Mouse (Mus musculus): ENCODE data around the gene Lrmda.

Gene Lrmda

DNA sequence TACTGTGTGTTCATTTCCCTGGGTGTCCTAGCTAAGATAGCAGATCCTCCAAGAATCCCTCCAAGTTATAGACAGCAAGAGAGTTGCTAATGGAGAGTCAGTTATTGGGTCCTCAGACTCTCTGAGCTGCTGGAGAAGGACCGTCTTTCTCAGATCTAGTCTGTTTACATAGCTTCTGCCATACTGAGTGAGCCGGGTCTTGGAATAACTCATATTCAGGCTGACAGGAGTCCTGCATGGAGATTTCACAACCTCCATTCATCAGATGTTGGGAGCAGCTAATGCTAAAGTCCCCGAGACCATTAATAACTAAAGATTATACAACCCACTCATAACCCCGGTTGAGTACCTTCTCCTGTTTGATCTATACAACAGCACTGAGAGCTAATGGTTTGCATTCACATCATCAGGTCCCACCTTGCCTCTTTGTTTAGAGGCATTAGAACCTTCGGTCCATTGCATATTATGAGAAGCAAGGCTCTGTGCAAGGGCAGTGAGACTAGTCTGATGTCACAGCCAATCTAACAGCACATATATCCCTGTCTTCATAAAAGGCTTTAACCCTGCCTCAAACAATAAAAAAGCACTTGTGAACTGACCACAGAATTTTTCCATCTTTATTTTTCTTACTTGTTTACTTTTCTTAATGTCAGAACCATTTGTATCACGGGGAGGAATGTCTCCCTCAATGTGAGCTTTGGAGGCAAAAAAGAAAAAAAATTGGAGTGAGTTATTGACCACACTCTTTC lies 1037.9 kb downstream of the Lrmda start:
- no peak for DNase-seq (ENCODE audit: extremely low spot score)

DNA sequence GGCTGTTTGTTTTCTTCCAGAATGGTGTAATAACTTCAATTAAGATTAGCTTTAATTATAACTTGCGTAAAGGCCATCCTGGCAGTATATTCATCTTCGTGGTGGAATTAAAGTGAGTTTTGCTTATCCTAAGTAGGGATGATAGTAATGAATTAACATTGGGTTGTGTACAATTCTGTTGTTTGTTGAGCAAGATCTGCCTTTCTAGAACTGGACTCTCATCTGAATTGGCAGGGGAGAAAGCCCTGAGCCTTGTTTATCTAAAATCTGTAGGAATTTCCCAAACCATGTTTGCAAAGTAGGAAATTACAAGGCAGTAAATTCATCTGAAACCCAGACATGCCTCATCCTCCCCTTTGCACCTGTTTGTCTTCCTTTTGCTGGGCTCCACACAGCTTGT lies 1038.5 kb downstream of the Lrmda start:
- DNase-seq (ENCODE audit: extremely low spot score): no peak

GRCm38 (mm10) chr14:23078719-23079118 lies 1059.2 kb downstream of the Lrmda start:
- no peak for DNase-seq (ENCODE audit: extremely low spot score)

GRCm38 (mm10) chr14:23084241-23084773 lies 1064.8 kb downstream of the Lrmda start:
- DNase-seq (ENCODE audit: extremely low spot score): no peak

- DNase-seq (ENCODE audit: extremely low spot score): no peak
Observed at GRCm38 (mm10) chr14:23084797-23085196, 1065.3 kb downstream of the Lrmda start.

DNA sequence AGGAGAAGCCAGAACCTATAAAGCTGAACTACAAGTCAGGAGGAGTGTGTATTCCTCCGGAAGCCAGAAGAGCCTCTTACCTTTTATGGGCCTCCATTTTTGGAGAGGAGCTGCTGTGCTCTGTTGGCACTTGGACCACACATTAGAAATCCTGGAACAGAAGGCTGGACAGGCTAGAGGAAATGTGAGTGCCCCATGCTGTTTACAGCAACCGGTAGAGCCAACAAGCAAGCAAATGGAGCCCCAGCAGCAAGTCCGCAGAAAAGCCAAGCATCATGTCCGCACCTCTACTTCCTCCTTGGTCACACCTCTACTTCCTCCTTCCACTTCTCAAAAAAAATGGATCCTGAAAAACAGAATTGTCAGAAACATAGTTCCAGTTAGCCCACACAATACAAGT lies 1073.8 kb downstream of the Lrmda start:
- no peak for DNase-seq (ENCODE audit: extremely low spot score)

GRCm38 (mm10) chr14:23094546-23095157 lies 1075.1 kb downstream of the Lrmda start:
- DNase-seq (ENCODE audit: extremely low spot score): no peak

- no peak for DNase-seq (ENCODE audit: extremely low spot score)
Observed at GRCm38 (mm10) chr14:23095158-23096016, 1075.9 kb downstream of the Lrmda start.

GRCm38 (mm10) chr14:23096017-23096336 lies 1076.5 kb downstream of the Lrmda start:
- DNase-seq (ENCODE audit: extremely low spot score): no peak

DNA sequence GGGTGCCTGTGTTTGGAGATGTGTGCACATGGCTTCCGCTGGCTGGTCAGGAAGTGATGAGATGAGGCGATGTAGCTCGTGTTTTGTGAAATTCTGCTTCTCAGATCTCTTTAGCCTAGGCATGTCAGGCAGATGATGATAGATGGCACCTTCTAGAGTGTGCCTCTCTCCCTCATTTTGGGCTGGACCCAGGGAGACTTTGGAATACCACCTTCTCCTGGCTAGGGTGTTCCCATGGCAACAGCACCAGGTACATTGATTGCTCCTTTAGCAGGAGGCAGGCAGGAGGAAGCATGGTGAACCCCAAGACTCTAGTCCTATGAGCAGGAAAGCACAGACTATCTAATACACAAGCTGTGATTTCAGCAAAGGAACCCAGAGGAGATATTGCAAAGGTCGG lies 1076.9 kb downstream of the Lrmda start:
- no peak for DNase-seq (ENCODE audit: extremely low spot score)
